Comparison of ENCODE assay signal across 12 mouse cellular contexts in genomic region chr12:108832851-108833250, GRCm38 (mm10). TPM values are rescaled to one million over a fixed set of nuclear protein-coding genes. Genes with fewer than 3 reads are reported as not detected.
DNase-seq lines count a peak whose midpoint lies in the region; ATAC-seq and TF ChIP-seq lines count a peak whose summit lies in the region.
"Had no signal": no experiment of that assay in that cellular context is flagged by ENCODE, and none has a peak within 500 bp of the region (broad histone marks: within the 10 kb centered on the region; RNA-seq: fewer than 3 reads in every experiment).

No protein-coding gene starts in this region.

- no peak for DNase-seq in layer of hippocampus, adult 2 months (ENCODE audit: low spot score in 2 of 2)
- DNase-seq in layer of hippocampus, adult 9-11 months, result no peak
- DNase-seq in adrenal gland, adult 2 months, result peak; percentile 87
- DNase-seq in cerebellum, adult 11-12 months, result peak; percentile 81
- no peak for DNase-seq in thymus, postnatal 0 days (ENCODE audit: low spot score)
- no peak for DNase-seq in liver, embryonic 11.5 days (ENCODE audit: low spot score)
- DNase-seq: thymus, postnatal 14 days had no signal

- no peak for ATAC-seq in kidney, embryonic 16.5 days (ENCODE audit: low FRiP score, low TSS enrichment)
- no peak for ATAC-seq in liver, embryonic 11.5 days (replicated peaks; ENCODE audit: low FRiP score)
- ATAC-seq: liver, embryonic 12.5 days had no signal

- H3K36me3 ChIP-seq in kidney, embryonic 16.5 days (ENCODE audit: insufficient read depth, low read length), result peaks cover 6% of the 10 kb centered on the region
- H3K36me3 ChIP-seq in liver, embryonic 11.5 days (ENCODE audit: control insufficient read depth, insufficient read depth, low read length), result no peaks in the 10 kb centered on the region

- TF ChIP-seq CTCF in layer of hippocampus, adult 2 months (conservative IDR thresholded peaks at IDR 0.05), result no peak

- peak overlapping the region; percentile 23; the same call in 1 of the 2 replicates for H3K4me3 ChIP-seq in layer of hippocampus, adult 2 months
- H3K4me3 ChIP-seq in kidney, embryonic 16.5 days (ENCODE audit: low read length), result no peak overlapping the region
- no peak overlapping the region for H3K4me3 ChIP-seq in liver, embryonic 11.5 days (ENCODE audit: low read depth, low read length)
- H3K4me3 ChIP-seq: erythroblast, embryonic 14.5 days; heart, embryonic 10.5 days; liver, embryonic 12.5 days had no signal

- WGBS in kidney, embryonic 16.5 days, result 76% methylated on average over 8 of the region's 8 CpGs
- 92% methylated on average over 8 of the region's 8 CpGs for WGBS in liver, embryonic 11.5 days

- H3K4me2 ChIP-seq in kidney, embryonic 16.5 days (replicated peaks; ENCODE audit: low read depth, low read length), result no peak overlapping the region
- no peak overlapping the region for H3K4me2 ChIP-seq in liver, embryonic 11.5 days
- H3K4me2 ChIP-seq: hindbrain, embryonic 14.5 days; liver, embryonic 12.5 days had no signal

- H3K9me3 ChIP-seq in kidney, embryonic 16.5 days (ENCODE audit: low read length), result no peaks in the 10 kb centered on the region
- no peaks in the 10 kb centered on the region for H3K9me3 ChIP-seq in liver, embryonic 11.5 days (ENCODE audit: control insufficient read depth, low read length)
- H3K9me3 ChIP-seq: heart, embryonic 10.5 days had no signal

- H3K27me3 ChIP-seq in kidney, embryonic 16.5 days (ENCODE audit: insufficient read depth, low read length), result no peaks in the 10 kb centered on the region
- no peaks in the 10 kb centered on the region for H3K27me3 ChIP-seq in liver, embryonic 11.5 days (replicated peaks; ENCODE audit: control insufficient read depth, insufficient read depth, low read length)

- no peak overlapping the region for H3K9ac ChIP-seq in kidney, embryonic 16.5 days (replicated peaks; ENCODE audit: low read length)
- no peak overlapping the region for H3K9ac ChIP-seq in liver, embryonic 11.5 days (ENCODE audit: low read depth, low read length)
- H3K9ac ChIP-seq: hindbrain, embryonic 14.5 days; liver, embryonic 12.5 days had no signal

- peak overlapping the region; percentile 78 for H3K27ac ChIP-seq in layer of hippocampus, adult 2 months
- H3K27ac ChIP-seq in kidney, embryonic 16.5 days (ENCODE audit: low read length), result 0 out of 2 replicates have a peak overlapping the region, but pooled peaks have one; percentile 12
- H3K27ac ChIP-seq in liver, embryonic 11.5 days (ENCODE audit: low read depth, low read length), result no peak overlapping the region
- H3K27ac ChIP-seq: heart, embryonic 10.5 days; hindbrain, embryonic 14.5 days; liver, embryonic 12.5 days had no signal

- peaks cover 41% of the 10 kb centered on the region for H3K4me1 ChIP-seq in kidney, embryonic 16.5 days (ENCODE audit: insufficient read depth, low read length)
- H3K4me1 ChIP-seq in liver, embryonic 11.5 days (replicated peaks; ENCODE audit: control insufficient read depth, insufficient read depth, low read length), result peaks cover 21% of the 10 kb centered on the region

RNA-seq across cellular contexts. Expression of gene Slc25a29, which starts 2.8 kb away (rescaled TPM):
- 10 to 100 TPM; 21.7 to 23.3 TPM for total RNA-seq in layer of hippocampus, adult 2 months (2021)
- 10 to 100 TPM; 14.0 to 17.7 TPM for total RNA-seq in adrenal gland, adult 2 months (2021)
- polyA plus RNA-seq in adrenal gland, adult 2 months (2012; rRNA removed), result 93.3 and 111 TPM in 2 replicates
- polyA plus RNA-seq in kidney, embryonic 16.5 days (2015; fragmentation: Nextera tagmentation; extraction: Ambion mirVana), result 8.5 and 9.1 TPM in 2 replicates
- polyA plus RNA-seq in thymus, postnatal 0 days (2015; fragmentation: Nextera tagmentation; extraction: Ambion mirVana), result 14.8 and 16.4 TPM in 2 replicates
- polyA plus RNA-seq in liver, embryonic 11.5 days (2014; fragmentation: Nextera tagmentation; extraction: Ambion mirVana), result 2.9 and 3.9 TPM in 2 replicates

RNA-seq across cellular contexts. Expression of gene Slc25a47, which starts 3.0 kb away (rescaled TPM):
- 1 to 10 TPM; 9.2 to 9.6 TPM for total RNA-seq in layer of hippocampus, adult 2 months (2021)
- 10 to 100 TPM in 1 of 2 experiments, 1 to 10 TPM in 1; 8.4 to 12.2 TPM for total RNA-seq in adrenal gland, adult 2 months (2021)
- polyA plus RNA-seq in adrenal gland, adult 2 months (2012; rRNA removed), result 16.6 TPM in 2 replicates
- polyA plus RNA-seq in kidney, embryonic 16.5 days (2015; fragmentation: Nextera tagmentation; extraction: Ambion mirVana), result 9.9 and 12.0 TPM in 2 replicates
- 7.3 and 8.4 TPM in 2 replicates for polyA plus RNA-seq in thymus, postnatal 0 days (2015; fragmentation: Nextera tagmentation; extraction: Ambion mirVana)
- polyA plus RNA-seq in liver, embryonic 11.5 days (2014; fragmentation: Nextera tagmentation; extraction: Ambion mirVana), result 4.5 and 5.2 TPM in 2 replicates

RNA-seq across cellular contexts. Expression of gene Yy1, which starts 40.1 kb away (rescaled TPM):
- 10 to 100 TPM; 45.0 to 53.7 TPM for total RNA-seq in layer of hippocampus, adult 2 months (2021)
- 100 to 1,000 TPM in 1 of 2 experiments, 10 to 100 TPM in 1; 56.2 to 102 TPM for total RNA-seq in adrenal gland, adult 2 months (2021)
- polyA plus RNA-seq in adrenal gland, adult 2 months (2012; rRNA removed), result 22.5 and 27.8 TPM in 2 replicates
- 15.9 and 16.9 TPM in 2 replicates for polyA plus RNA-seq in kidney, embryonic 16.5 days (2015; fragmentation: Nextera tagmentation; extraction: Ambion mirVana)
- 20.6 and 27.4 TPM in 2 replicates for polyA plus RNA-seq in thymus, postnatal 0 days (2015; fragmentation: Nextera tagmentation; extraction: Ambion mirVana)
- 17.9 and 19.2 TPM in 2 replicates for polyA plus RNA-seq in liver, embryonic 11.5 days (2014; fragmentation: Nextera tagmentation; extraction: Ambion mirVana)

Comparison
In these comparisons a context has a peak if more than half of its experiments do, and no peak if none do; other contexts are left out.
1. DNase-seq: peak in adrenal gland, adult 2 months (single experiment) and cerebellum, adult 11-12 months (single experiment); none in layer of hippocampus, adult 2 months (0 of 2), layer of hippocampus, adult 9-11 months (single experiment), thymus, postnatal 0 days (single experiment) and liver, embryonic 11.5 days (single experiment).